Mouse (Mus musculus) MEL (cell line): Measurements from ENCODE around the gene Tspan9. TPM values are rescaled to one million over a fixed set of nuclear protein-coding genes. Genes with fewer than 3 reads are reported as not detected.

Source experiments
- DNase-seq: peaks from one replicate; pipeline ENCODE4 v3.0.0; 2011; ENCODE audit warnings: low read depth, low spot score
- H3K27ac ChIP-seq: 2 replicates; pipeline ENCODE4 v1.5.1; 2012; ENCODE audit warnings: low read depth, mild to moderate bottlenecking, control low read depth, low read length, moderate library complexity; ENCODE audit not compliant: control insufficient read depth
- H3K27me3 ChIP-seq, 2 experiments: fragments of 150-350 bp in 1 of 2; sonication (generic) in 1 of 2; 2 replicates each; pipeline ENCODE4 v1.6.1; 2012; ENCODE audit warnings: low read length in 2 of 2, mild to moderate bottlenecking in 2 of 2, improper control_type of control experiment in 1 of 2, moderate library complexity in 1 of 2; ENCODE audit not compliant: insufficient read depth in 2 of 2, control insufficient read depth in 1 of 2
- H3K36me3 ChIP-seq, 2 experiments: 2 replicates each; pipeline ENCODE4 v1.6.1; 2012 to 2014; ENCODE audit warnings: low read length in 2 of 2, improper control_type of control experiment in 1 of 2, inconsistent platforms in 1 of 2, mild to moderate bottlenecking in 1 of 2; ENCODE audit not compliant: insufficient read depth in 2 of 2, control insufficient read depth in 1 of 2
- H3K4me1 ChIP-seq, 2 experiments: fragments of 150-350 bp in 1 of 2; sonication (generic) in 1 of 2; 2 replicates each; pipeline ENCODE4 v1.6.1; 2012; ENCODE audit warnings: low read length in 2 of 2, improper control_type of control experiment in 1 of 2, mild to moderate bottlenecking in 1 of 2; ENCODE audit not compliant: insufficient read depth in 2 of 2, control insufficient read depth in 1 of 2
- H3K4me3 ChIP-seq, 2 experiments: fragments of 150-350 bp in 1 of 2; sonication (generic) in 1 of 2; 2 replicates each; pipeline ENCODE4 v1.5.1; 2012; ENCODE audit warnings: low read depth in 2 of 2, low read length in 2 of 2, mild to moderate bottlenecking in 2 of 2, moderate library complexity in 2 of 2, control low read depth in 1 of 2, improper control_type of control experiment in 1 of 2; ENCODE audit not compliant: control insufficient read depth in 1 of 2, insufficient read depth in 1 of 2
- H3K79me2 ChIP-seq: 2 replicates; pipeline ENCODE4 v1.6.1; 2012; ENCODE audit warnings: mild to moderate bottlenecking, low read length, moderate library complexity; ENCODE audit not compliant: control insufficient read depth, poor library complexity, insufficient read depth
- H3K9ac ChIP-seq: 2 replicates; pipeline ENCODE4 v1.6.1; 2012; ENCODE audit warnings: low read depth, mild to moderate bottlenecking, control low read depth, low read length, moderate library complexity; ENCODE audit not compliant: control insufficient read depth, poor library complexity, severe bottlenecking
- H3K9me3 ChIP-seq: fragments of 150-350 bp; sonication (generic); replicated peaks from 2 replicates; pipeline ENCODE4 v1.6.1; 2012; ENCODE audit warnings: mild to moderate bottlenecking, low read length, improper control_type of control experiment, moderate library complexity; ENCODE audit not compliant: insufficient read depth
- BHLHE40 ChIP-seq: IDR thresholded peaks from 2 replicates; pipeline ENCODE4 v1.6.1; 2012; ENCODE audit warnings: low read depth, mild to moderate bottlenecking, inconsistent platforms, low read length, improper control_type of control experiment, borderline replicate concordance
- CHD1 ChIP-seq: IDR thresholded peaks from 2 replicates; pipeline ENCODE4 v1.6.1; 2012; ENCODE audit warnings: low read depth, mild to moderate bottlenecking, inconsistent platforms, low read length, improper control_type of control experiment
- CHD2 ChIP-seq: IDR thresholded peaks from 2 replicates; pipeline ENCODE4 v1.6.1; 2011; ENCODE audit warnings: low read length, improper control_type of control experiment
- CTCF ChIP-seq, 3 experiments: IDR thresholded peaks in 2 of 3; conservative IDR thresholded peaks in 1 of 3; 2 replicates each; pipeline ENCODE4 v1.5.1; 2011 to 2012; ENCODE audit warnings: low read length in 3 of 3, low read depth in 2 of 3, mild to moderate bottlenecking in 2 of 3, improper control_type of control experiment in 1 of 3, inconsistent platforms in 1 of 3, mixed read lengths in 1 of 3, moderate library complexity in 1 of 3; ENCODE audit not compliant: control insufficient read depth in 1 of 3, insufficient read depth in 1 of 3, poor library complexity in 1 of 3, severe bottlenecking in 1 of 3
- EP300 ChIP-seq, 2 experiments: IDR thresholded peaks; 2 replicates each; pipeline ENCODE4 v1.6.1; 2011; ENCODE audit warnings: improper control_type of control experiment in 2 of 2, low read length in 2 of 2, low read depth in 1 of 2, mild to moderate bottlenecking in 1 of 2
- ETS1 ChIP-seq: IDR thresholded peaks from 2 replicates; pipeline ENCODE4 v1.6.1; 2012; ENCODE audit warnings: low read depth, mild to moderate bottlenecking, inconsistent platforms, low read length, improper control_type of control experiment, moderate library complexity
- HCFC1 ChIP-seq: IDR thresholded peaks from 2 replicates; pipeline ENCODE4 v1.6.1; 2012; ENCODE audit warnings: low read depth, mild to moderate bottlenecking, inconsistent platforms, low read length, improper control_type of control experiment, moderate library complexity
- KAT2A ChIP-seq: conservative IDR thresholded peaks from 2 replicates; pipeline ENCODE4 v1.6.1; 2012; ENCODE audit warnings: low read depth, low read length, improper control_type of control experiment, inconsistent platforms
- MAFK ChIP-seq: IDR thresholded peaks from 2 replicates; pipeline ENCODE4 v1.6.1; 2011; ENCODE audit warnings: low read depth, mild to moderate bottlenecking, low read length, improper control_type of control experiment, borderline replicate concordance
- MAX ChIP-seq: IDR thresholded peaks from 2 replicates; pipeline ENCODE4 v1.6.1; 2011; ENCODE audit warnings: low read length, improper control_type of control experiment
- MEF2A ChIP-seq: IDR thresholded peaks from 2 replicates; pipeline ENCODE4 v1.6.1; 2014; ENCODE audit warnings: low read depth, mild to moderate bottlenecking, inconsistent platforms, low read length, improper control_type of control experiment; ENCODE audit not compliant: poor library complexity, insufficient replicate concordance, severe bottlenecking; ENCODE audit errors: extremely low read depth
- MYB ChIP-seq: IDR thresholded peaks from 2 replicates; pipeline ENCODE4 v1.6.1; 2011; ENCODE audit warnings: mild to moderate bottlenecking, low read depth, low read length, improper control_type of control experiment
- NRF1 ChIP-seq: IDR thresholded peaks from 2 replicates; pipeline ENCODE4 v1.6.1; 2014; ENCODE audit warnings: low read depth, mild to moderate bottlenecking, inconsistent platforms, low read length, improper control_type of control experiment, moderate library complexity; ENCODE audit not compliant: poor library complexity, insufficient read depth, severe bottlenecking
- POLR2AphosphoS2 ChIP-seq: IDR thresholded peaks from 2 replicates; pipeline ENCODE4 v1.6.1; 2011; ENCODE audit warnings: low read length, improper control_type of control experiment
- RAD21 ChIP-seq: IDR thresholded peaks from 2 replicates; pipeline ENCODE4 v1.6.1; 2011; ENCODE audit warnings: mild to moderate bottlenecking, low read depth, low read length, improper control_type of control experiment
- RCOR1 ChIP-seq: IDR thresholded peaks from 2 replicates; pipeline ENCODE4 v1.6.1; 2012; ENCODE audit warnings: low read depth, mild to moderate bottlenecking, inconsistent platforms, low read length, improper control_type of control experiment
- SIN3A ChIP-seq: IDR thresholded peaks from 2 replicates; pipeline ENCODE4 v1.6.1; 2012; ENCODE audit warnings: low read length, improper control_type of control experiment, inconsistent platforms
- SMC3 ChIP-seq: IDR thresholded peaks from 2 replicates; pipeline ENCODE4 v1.6.1; 2011; ENCODE audit warnings: low read depth, low read length, improper control_type of control experiment
- TBP ChIP-seq: IDR thresholded peaks from 2 replicates; pipeline ENCODE4 v1.8.0; 2011; ENCODE audit warnings: low read depth, low read length, improper control_type of control experiment
- TCF12 ChIP-seq: IDR thresholded peaks from 2 replicates; pipeline ENCODE4 v1.6.1; 2014; ENCODE audit warnings: low read depth, mild to moderate bottlenecking, inconsistent platforms, low read length, improper control_type of control experiment, moderate library complexity
- USF2 ChIP-seq, 2 experiments: IDR thresholded peaks; 2 replicates each; pipeline ENCODE4 v1.6.1; 2011 to 2012; ENCODE audit warnings: improper control_type of control experiment in 2 of 2, low read length in 2 of 2, borderline replicate concordance in 1 of 2, inconsistent platforms in 1 of 2, low read depth in 1 of 2, mild to moderate bottlenecking in 1 of 2; ENCODE audit not compliant: insufficient read depth in 1 of 2
- ZC3H11A ChIP-seq: IDR thresholded peaks from 2 replicates; pipeline ENCODE4 v1.6.1; 2012; ENCODE audit warnings: low read depth, mild to moderate bottlenecking, inconsistent platforms, low read length, improper control_type of control experiment
- ZKSCAN1 ChIP-seq: IDR thresholded peaks from 2 replicates; pipeline ENCODE4 v1.6.1; 2012; ENCODE audit warnings: low read depth, mild to moderate bottlenecking, inconsistent platforms, low read length, improper control_type of control experiment, moderate library complexity
- ZMIZ1 ChIP-seq: IDR thresholded peaks from 2 replicates; pipeline ENCODE4 v1.6.1; 2012; ENCODE audit warnings: low read depth, mild to moderate bottlenecking, inconsistent platforms, low read length, improper control_type of control experiment, moderate library complexity
- polyA plus RNA-seq, 2 experiments: library from polyadenylated mRNA; stranded (reverse) in 1 of 2; unstranded in 1 of 2; fragments of >175 nt in 1 of 2; fragments of >200 nt in 1 of 2; gene quantifications; 2 replicates each; pipeline versions ENCODE4 v1.2.1 to v1.2.4; 2012; ENCODE audit warnings: low replicate concordance in 2 of 2, low read depth in 1 of 2; ENCODE audit not compliant: insufficient read length in 2 of 2, insufficient read depth in 1 of 2, missing spikeins in 1 of 2
- total RNA-seq: library from RNA; depleted of rRNA; stranded (reverse); fragments of 300-350 nt; gene quantifications from 2 replicates; pipeline ENCODE4 v1.2.3, GENCODE M21; 2012

Gene Tspan9
- total and polyA plus RNA-seq, 3 experiments: 0.08 to 3.4 TPM; not detected in 1

GRCm38 (mm10) chr6:128181176-128181575 lies 37.8 kb upstream of the Tspan9 start:
- H3K4me1 ChIP-seq: no peaks in the 10 kb centered on the region
- no peak overlapping the region for H3K9ac ChIP-seq
- DNase-seq: no peak
- no peaks in the 10 kb centered on the region for H3K9me3 ChIP-seq
- TF ChIP-seq TBP (no peak), EP300 (IDR thresholded peaks at IDR 0.05; ENCODE audit: low read depth in 1 of 2, low read length in 2 of 2) (no peak), ETS1 (no peak), BHLHE40 (no peak), MYB (no peak), CHD2 (no peak), HCFC1 (no peak), SIN3A (no peak), NRF1 (no peak), SMC3 (no peak), RCOR1 (no peak), ZMIZ1 (no peak), MEF2A (no peak), ZKSCAN1 (no peak), POLR2AphosphoS2 (no peak), KAT2A (no peak)
- no peaks in the 10 kb centered on the region for H3K27me3 ChIP-seq
- no peaks in the 10 kb centered on the region for H3K79me2 ChIP-seq
- H3K36me3 ChIP-seq: no peaks in the 10 kb centered on the region
- H3K4me3 ChIP-seq: no peak overlapping the region
- H3K27ac ChIP-seq: no peak overlapping the region

GRCm38 (mm10) chr6:128179651-128180050 lies 36.3 kb upstream of the Tspan9 start:
- Histone ChIP-seq H3K9me3 (no peaks in the 10 kb centered on the region), H3K36me3 (no peaks in the 10 kb centered on the region), H3K27ac (no peak overlapping the region)
- no peak for TF ChIP-seq MAFK
- no peak for TF ChIP-seq RCOR1
- no peak for TF ChIP-seq MYB
- no peak for TF ChIP-seq RAD21
- TF ChIP-seq MAX: no peak
- no peak for TF ChIP-seq CHD2
- no peak for TF ChIP-seq CTCF (IDR thresholded peaks at IDR 0.05 in 2 of 3, conservative IDR thresholded peaks at IDR 0.05 in 1 of 3; ENCODE audit: control insufficient read depth in 1 of 3, insufficient read depth in 1 of 3, low read depth in 2 of 3, low read length in 3 of 3, poor library complexity in 1 of 3, severe bottlenecking in 1 of 3)
- no peak for TF ChIP-seq ZMIZ1
- TF ChIP-seq HCFC1: no peak
- no peak for TF ChIP-seq CHD1
- TF ChIP-seq TCF12: no peak
- TF ChIP-seq USF2 (IDR thresholded peaks at IDR 0.05; ENCODE audit: borderline replicate concordance in 1 of 2, insufficient read depth in 1 of 2, low read depth in 1 of 2, low read length in 2 of 2): no peak
- TF ChIP-seq ZC3H11A: no peak
- TF ChIP-seq, all 39 proteins: peak for 0
- no peaks in the 10 kb centered on the region for H3K27me3 ChIP-seq
- no peaks in the 10 kb centered on the region for H3K79me2 ChIP-seq
- DNase-seq: no peak
- H3K4me3 ChIP-seq: no peak overlapping the region
- no peaks in the 10 kb centered on the region for H3K4me1 ChIP-seq
- H3K9ac ChIP-seq: no peak overlapping the region
